Mouse (Mus musculus) WW6 (cell line): ENCODE results near the gene Frat1.

ENCODE experiments used
- DNase-seq: peaks from one replicate; pipeline ENCODE4 v3.0.0-alpha.2; 2013; ENCODE audit warnings: low read depth, low spot score

Frat1 gene

GRCm38 (mm10) chr19:41816915-41817314 is 12.9 kb upstream of the Frat1 start:
- DNase-seq = no peak

GRCm38 (mm10) chr19:41817325-41817724 is 12.4 kb upstream of the Frat1 start:
- DNase-seq = no peak

GRCm38 (mm10) chr19:41818749-41819148 is 11.0 kb upstream of the Frat1 start:
- DNase-seq = no peak

- DNase-seq = no peak
Measured at GRCm38 (mm10) chr19:41821436-41821835, 8.3 kb upstream of the Frat1 start.

GRCm38 (mm10) chr19:41822589-41822988 is 7.2 kb upstream of the Frat1 start:
- no peak for DNase-seq

GRCm38 (mm10) chr19:41824950-41825349 is 4.8 kb upstream of the Frat1 start:
- DNase-seq = no peak

GRCm38 (mm10) chr19:41826529-41826928 is 3.2 kb upstream of the Frat1 start:
- DNase-seq = no peak

GRCm38 (mm10) chr19:41828941-41829340 is 829 bp upstream of the Frat1 start:
- no peak for DNase-seq

GRCm38 (mm10) chr19:41830106-41831031 is 599 bp downstream of the Frat1 start:
- DNase-seq = no peak

- DNase-seq = no peak
Measured at GRCm38 (mm10) chr19:41831101-41831570, 1.4 kb downstream of the Frat1 start.

GRCm38 (mm10) chr19:41831718-41832391 is 2.1 kb downstream of the Frat1 start:
- no peak for DNase-seq

GRCm38 (mm10) chr19:41832501-41833201 is 2.9 kb downstream of the Frat1 start:
- DNase-seq = no peak

GRCm38 (mm10) chr19:41835407-41835806 is 5.6 kb downstream of the Frat1 start:
- no peak for DNase-seq

GRCm38 (mm10) chr19:41835816-41836215 is 6.0 kb downstream of the Frat1 start:
- no peak for DNase-seq

- DNase-seq = no peak
Measured at GRCm38 (mm10) chr19:41836719-41837118, 6.9 kb downstream of the Frat1 start.

GRCm38 (mm10) chr19:41837194-41837916 is 7.6 kb downstream of the Frat1 start:
- no peak for DNase-seq

GRCm38 (mm10) chr19:41837917-41838261 is 8.1 kb downstream of the Frat1 start:
- no peak for DNase-seq

GRCm38 (mm10) chr19:41838808-41839207 is 9.0 kb downstream of the Frat1 start:
- DNase-seq = no peak

- DNase-seq = no peak
Measured at GRCm38 (mm10) chr19:41839685-41840084, 9.9 kb downstream of the Frat1 start.

- DNase-seq = no peak
Measured at GRCm38 (mm10) chr19:41841105-41841750, 11.5 kb downstream of the Frat1 start.

- no peak for DNase-seq
Measured at GRCm38 (mm10) chr19:41842196-41842595, 12.4 kb downstream of the Frat1 start.
